In genomic region chr8:107468811-107469302, GRCm38 (mm10) we compare ENCODE assay signal across 14 mouse cellular contexts. TPM values are rescaled to one million over a fixed set of nuclear protein-coding genes. Genes with fewer than 3 reads are reported as not detected.
DNase-seq lines count a peak whose midpoint lies in the region; ATAC-seq lines count a peak whose summit lies in the region.
"Had no signal": no experiment of that assay in that cellular context is flagged by ENCODE, and none has a peak within 500 bp of the region (broad histone marks: within the 10 kb centered on the region; RNA-seq: fewer than 3 reads in every experiment).

No protein-coding gene starts in this region.

- 0 out of 2 replicates have a peak overlapping the region, but pooled peaks have one; percentile 6 for H3K4me2 ChIP-seq in embryonic facial prominence, embryonic 12.5 days (replicated peaks)
- H3K4me2 ChIP-seq in hindbrain, embryonic 14.5 days (replicated peaks), result no peak overlapping the region
- no peak overlapping the region for H3K4me2 ChIP-seq in stomach, embryonic 16.5 days (ENCODE audit: low read depth, low read length)
- H3K4me2 ChIP-seq: neural tube, embryonic 12.5 days had no signal

- peaks cover 38% of the 10 kb centered on the region for H3K4me1 ChIP-seq in embryonic facial prominence, embryonic 12.5 days
- H3K4me1 ChIP-seq in hindbrain, embryonic 14.5 days (replicated peaks; ENCODE audit: control insufficient read depth, insufficient read depth, low read length), result no peaks in the 10 kb centered on the region
- 0 out of 2 replicates have a peak, but pooled peaks cover 2% of the 10 kb centered on the region for H3K4me1 ChIP-seq in stomach, embryonic 16.5 days (ENCODE audit: control insufficient read depth, insufficient read depth, low read length)

- peak; percentile 54; the same call in 1 of the 2 replicates for ATAC-seq in embryonic facial prominence, embryonic 12.5 days (ENCODE audit: insufficient number of reproducible peaks, insufficient read depth, low FRiP score, low TSS enrichment)
- ATAC-seq in hindbrain, embryonic 14.5 days (ENCODE audit: low FRiP score), result no peak
- peak; percentile 61; the same call in 1 of the 2 replicates for ATAC-seq in stomach, embryonic 16.5 days (ENCODE audit: insufficient read depth, low FRiP score)
- ATAC-seq: forebrain, embryonic 14.5 days had no signal

- no peaks in the 10 kb centered on the region for H3K27me3 ChIP-seq in embryonic facial prominence, embryonic 12.5 days
- H3K27me3 ChIP-seq in hindbrain, embryonic 14.5 days (ENCODE audit: control insufficient read depth, insufficient read depth, low read length), result no peaks in the 10 kb centered on the region
- no peaks in the 10 kb centered on the region for H3K27me3 ChIP-seq in stomach, embryonic 16.5 days (ENCODE audit: control insufficient read depth, insufficient read depth, low read length)
- H3K27me3 ChIP-seq: CH12.LX; neural tube, embryonic 12.5 days had no signal

- H3K9ac ChIP-seq in embryonic facial prominence, embryonic 12.5 days, result no peak overlapping the region
- H3K9ac ChIP-seq in hindbrain, embryonic 14.5 days, result no peak overlapping the region
- H3K9ac ChIP-seq in stomach, embryonic 16.5 days (ENCODE audit: low read length), result 0 out of 2 replicates have a peak overlapping the region, but pooled peaks have one; percentile 20
- H3K9ac ChIP-seq: neural tube, embryonic 12.5 days had no signal

- H3K36me3 ChIP-seq in embryonic facial prominence, embryonic 12.5 days, result peaks cover 4% of the 10 kb centered on the region; the same call in 1 of the 2 replicates
- peaks cover 40% of the 10 kb centered on the region for H3K36me3 ChIP-seq in hindbrain, embryonic 14.5 days (replicated peaks; ENCODE audit: control insufficient read depth, insufficient read depth)
- no peaks in the 10 kb centered on the region for H3K36me3 ChIP-seq in stomach, embryonic 16.5 days (ENCODE audit: control insufficient read depth, insufficient read depth, low read length)

- 15% methylated on average over 8 of the region's 8 CpGs for WGBS in embryonic facial prominence, embryonic 12.5 days
- WGBS in hindbrain, embryonic 14.5 days, result 73% methylated on average over 8 of the region's 8 CpGs
- WGBS in stomach, embryonic 16.5 days, result 26% methylated on average over 8 of the region's 8 CpGs

- H3K27ac ChIP-seq in embryonic facial prominence, embryonic 12.5 days, result peak overlapping the region; percentile 90
- H3K27ac ChIP-seq in hindbrain, embryonic 14.5 days, result 0 out of 2 replicates have a peak overlapping the region, but pooled peaks have one; percentile 9
- peak overlapping the region; percentile 3; the same call in 1 of the 2 replicates for H3K27ac ChIP-seq in stomach, embryonic 16.5 days (ENCODE audit: low read length)
- H3K27ac ChIP-seq: neural tube, embryonic 12.5 days had no signal

- peak; percentile 32 for DNase-seq in lung, postnatal 36 days
- no peak for DNase-seq in lung, postnatal 25 days (ENCODE audit: low spot score)
- DNase-seq in hindbrain, embryonic 14.5 days (ENCODE audit: low spot score), result no peak
- no peak for DNase-seq in adrenal gland, postnatal 25 days
- no peak for DNase-seq in cerebellum, postnatal 10 days
- DNase-seq: adrenal gland, adult 8-10 months; cerebellum, postnatal 36 days; kidney, adult 8-10 months; layer of hippocampus, adult 9-11 months had no signal

- no peaks in the 10 kb centered on the region for H3K9me3 ChIP-seq in embryonic facial prominence, embryonic 12.5 days
- no peaks in the 10 kb centered on the region for H3K9me3 ChIP-seq in hindbrain, embryonic 14.5 days (ENCODE audit: control insufficient read depth, low read length)
- H3K9me3 ChIP-seq in stomach, embryonic 16.5 days (replicated peaks; ENCODE audit: control insufficient read depth, low read length), result no peaks in the 10 kb centered on the region; the same call in 1 of the 2 replicates
- H3K9me3 ChIP-seq: neural tube, embryonic 12.5 days had no signal

- no peak overlapping the region for H3K4me3 ChIP-seq in embryonic facial prominence, embryonic 12.5 days
- no peak overlapping the region for H3K4me3 ChIP-seq in hindbrain, embryonic 14.5 days (replicated peaks; ENCODE audit: low read length)
- no peak overlapping the region for H3K4me3 ChIP-seq in stomach, embryonic 16.5 days (replicated peaks; ENCODE audit: low read length)
- H3K4me3 ChIP-seq: neural tube, embryonic 12.5 days had no signal

RNA-seq across cellular contexts. Expression of gene Wwp2, which starts 32.7 kb away (rescaled TPM):
- polyA plus RNA-seq in embryonic facial prominence, embryonic 12.5 days (2016; fragmentation: Nextera tagmentation; extraction: Ambion mirVana), result 160 and 181 TPM in 2 replicates
- polyA plus RNA-seq in hindbrain, embryonic 14.5 days (2014; fragmentation: Nextera tagmentation; extraction: Ambion mirVana), result 37.2 and 37.5 TPM in 2 replicates
- 36.2 and 36.5 TPM in 2 replicates for polyA plus RNA-seq in stomach, embryonic 16.5 days (2015; fragmentation: Nextera tagmentation; extraction: Ambion mirVana)
- 23.9 and 44.1 TPM in 2 replicates for total RNA-seq in adrenal gland, postnatal 25 days (2021)

RNA-seq across cellular contexts. Expression of gene Nob1, which starts 44.0 kb away (rescaled TPM):
- 96.9 and 98.8 TPM in 2 replicates for polyA plus RNA-seq in embryonic facial prominence, embryonic 12.5 days (2016; fragmentation: Nextera tagmentation; extraction: Ambion mirVana)
- polyA plus RNA-seq in hindbrain, embryonic 14.5 days (2014; fragmentation: Nextera tagmentation; extraction: Ambion mirVana), result 46.4 and 48.7 TPM in 2 replicates
- 72.7 and 73.5 TPM in 2 replicates for polyA plus RNA-seq in stomach, embryonic 16.5 days (2015; fragmentation: Nextera tagmentation; extraction: Ambion mirVana)
- 29.6 and 40.6 TPM in 2 replicates for total RNA-seq in adrenal gland, postnatal 25 days (2021)

Comparison
In these comparisons a context has a peak if more than half of its experiments do, and no peak if none do; other contexts are left out.
1. H3K27ac ChIP-seq: peak in every context shown above with its lines; median percentile 90 in embryonic facial prominence, embryonic 12.5 days; 9 in hindbrain, embryonic 14.5 days; 3 in stomach, embryonic 16.5 days.